ENCODE assay signal across 23 mouse cellular contexts in the genomic region with DNA sequence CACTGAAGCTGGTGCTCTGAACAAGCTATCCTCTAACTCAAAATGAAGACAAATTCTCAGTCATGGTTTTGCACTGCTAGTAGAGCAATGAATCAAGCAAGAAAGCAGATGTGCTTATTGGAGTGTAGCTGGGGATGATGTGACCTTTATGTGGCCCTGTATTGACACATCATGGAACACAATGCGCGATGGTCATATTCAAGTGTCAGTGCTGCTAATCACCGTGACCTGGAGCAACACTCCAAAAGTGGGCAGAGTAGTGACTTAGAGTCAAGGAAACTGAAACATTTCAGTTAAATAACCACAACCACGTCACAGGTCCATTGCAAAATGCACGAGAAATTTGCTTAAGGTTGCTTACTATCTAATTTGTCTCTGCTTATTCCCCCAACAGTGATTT.
"Had no signal": no experiment of that assay in that cellular context is flagged by ENCODE, and none has a peak within 500 bp of the region (broad histone marks: within the 10 kb centered on the region; RNA-seq: fewer than 3 reads in every experiment).

No protein-coding gene starts in this region.

- DNase-seq: kidney, adult 18-20 months; kidney, adult 9 months; kidney, postnatal 14 days; kidney, postnatal 4 days; layer of hippocampus, adult 9-11 months; liver; lung, adult 18-20 months; lung, postnatal 10 days; lung, postnatal 4 days; right cerebral cortex, adult 18-20 months; right cerebral cortex, postnatal 25 days; spleen, adult 18-20 months; thymus, adult 18-20 months; thymus, postnatal 36 days had no signal

- ATAC-seq: liver, embryonic 12.5 days; midbrain, embryonic 13.5 days; midbrain, embryonic 16.5 days had no signal

- H3K27ac ChIP-seq: limb, embryonic 10.5 days; limb, embryonic 13.5 days; liver, embryonic 12.5 days; liver, embryonic 15.5 days; lung, embryonic 15.5 days; midbrain, embryonic 10.5 days; midbrain, embryonic 13.5 days had no signal

- H3K4me3 ChIP-seq: limb, embryonic 10.5 days; limb, embryonic 13.5 days; liver, embryonic 12.5 days; liver, embryonic 15.5 days; lung, embryonic 15.5 days; megakaryocyte, embryonic 14.5 days; midbrain, embryonic 10.5 days; midbrain, embryonic 13.5 days had no signal
